Mouse (Mus musculus): Measurements from ENCODE around the gene Eml5. TPM values are rescaled to one million over a fixed set of nuclear protein-coding genes. Genes with fewer than 3 reads are reported as not detected.

Eml5 gene
- total RNA-seq, 2 experiments from 2014 or later, result 55.8 to 108 TPM

DNA sequence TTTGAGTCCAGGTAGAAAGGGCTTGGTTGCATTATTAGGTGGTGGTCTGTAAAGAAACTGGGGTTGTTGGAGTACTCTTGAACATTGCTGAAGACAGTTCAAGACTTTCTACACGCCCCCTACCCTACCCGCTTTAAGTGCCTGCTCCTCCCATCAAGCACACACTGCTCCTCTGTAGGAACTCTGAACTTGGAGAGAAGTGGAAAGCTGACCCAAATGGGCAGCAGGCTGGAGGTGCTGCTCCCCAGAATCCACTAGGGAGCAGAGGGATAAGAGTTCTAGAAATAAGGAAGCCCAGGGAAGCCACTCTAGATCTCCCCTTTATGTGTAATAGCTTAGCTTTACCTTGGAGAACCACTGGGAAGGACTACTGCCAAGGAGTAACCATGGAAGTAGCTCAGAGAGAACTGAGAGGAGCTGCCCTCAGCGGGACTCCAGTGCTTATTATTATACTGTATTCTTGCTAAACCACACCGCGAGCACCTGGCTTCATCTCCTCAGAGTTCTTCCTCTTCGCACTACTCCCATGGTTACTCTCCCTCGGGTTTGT, 163.4 kb downstream of the Eml5 start:
- DNase-seq (ENCODE audit: extremely low spot score in 1 of 2, low spot score in 1 of 2), result no peak

DNA sequence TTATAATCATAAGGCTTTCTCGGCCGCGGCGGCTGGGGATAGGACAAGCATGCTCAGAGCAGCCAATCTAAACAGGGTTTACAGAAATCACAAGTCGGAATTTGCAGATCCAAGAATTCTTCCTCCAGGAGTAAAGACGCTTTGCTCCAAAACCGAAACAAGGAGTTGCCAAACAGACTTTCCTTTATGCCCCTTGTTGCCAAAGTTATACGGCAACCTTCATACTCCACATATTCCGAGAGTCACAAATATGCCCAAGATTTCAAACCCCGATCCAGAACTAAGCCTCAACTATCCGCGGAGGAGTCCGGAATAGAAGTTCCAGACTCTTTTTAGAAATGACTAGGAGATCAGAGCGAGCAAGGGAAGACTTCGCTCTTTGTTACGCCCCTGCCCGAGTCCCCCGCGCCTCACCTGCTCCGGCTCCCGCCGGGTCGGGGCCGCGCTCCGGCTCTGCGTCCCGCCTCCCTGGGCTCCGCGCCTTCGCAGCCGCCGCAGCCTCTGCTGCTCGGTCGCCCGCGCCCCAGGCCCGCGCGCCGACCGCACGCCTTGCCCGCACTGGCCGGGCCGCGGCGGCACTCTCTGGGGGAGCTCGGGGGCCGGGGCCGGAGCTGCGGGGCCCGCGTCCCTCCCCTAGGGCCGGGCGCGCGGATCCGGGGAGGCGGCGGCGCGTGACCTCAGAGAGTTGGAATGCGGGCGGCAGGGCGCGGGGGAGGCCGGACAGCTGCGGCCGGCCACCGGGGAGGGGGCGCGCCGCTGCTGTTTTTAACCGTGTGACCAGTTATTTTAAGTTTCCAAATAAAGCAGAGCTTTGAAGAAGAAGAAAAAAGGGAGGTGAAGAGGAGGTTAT, 164.1 kb downstream of the Eml5 start, which contains the start of gene Ptpn21:
Gene Ptpn21, minus strand, starts transcription at position 455 of the 850 bp plus-strand sequence.
- DNase-seq (ENCODE audit: extremely low spot score in 1 of 2, low spot score in 1 of 2), result no peak

Other genes starting within 250 kb of the Eml5 start
- 1 to 10 TPM; 7.8 to 7.9 TPM for gene Ptpn21, start 164.1 kb downstream of the Eml5 start, total RNA-seq (2021)
- gene Zc3h14, start 154.5 kb downstream of the Eml5 start, total RNA-seq (2021), result 100 to 1,000 TPM in 1 of 2 experiments, 10 to 100 TPM in 1; 86.0 to 101 TPM
- 10 to 100 TPM; 39.8 to 40.1 TPM for gene Ttc8, start 19.1 kb upstream of the Eml5 start, total RNA-seq (2021)

All from layer of hippocampus, postnatal 25 days (tissue).